Mouse (Mus musculus): ENCODE results near the gene Tstd1.

Tstd1 gene

DNA sequence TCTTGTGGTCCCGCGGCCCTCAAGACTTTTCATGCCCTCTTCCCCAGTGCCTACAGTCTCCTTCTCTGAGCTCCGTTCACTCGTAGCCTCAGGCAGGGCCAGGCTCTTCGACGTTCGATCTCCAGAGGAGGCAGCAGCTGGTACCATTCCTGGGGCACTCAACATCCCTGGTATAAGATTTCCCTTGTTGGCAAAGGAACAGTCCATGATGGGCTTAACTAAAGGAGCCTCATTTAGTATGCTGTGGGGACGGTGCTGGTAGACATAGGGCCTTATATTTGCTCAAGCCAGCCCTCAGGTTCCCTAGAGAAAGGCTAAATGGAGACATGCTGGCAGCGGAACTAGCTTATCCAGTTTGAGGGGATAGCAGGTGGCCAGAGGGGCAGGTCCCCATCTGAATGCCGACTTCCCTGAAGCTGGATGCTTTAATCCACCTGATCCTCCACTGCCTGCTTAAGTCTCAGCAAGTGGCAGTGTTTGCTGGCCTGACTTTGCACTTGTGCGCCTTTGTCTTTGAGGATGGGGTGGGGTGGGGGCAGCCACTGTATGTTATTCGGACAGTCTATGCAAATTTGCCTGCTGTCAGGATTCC lies 715 bp downstream of the Tstd1 start:
- DNase-seq (ENCODE audit: low read depth, low spot score): no peak

DNA sequence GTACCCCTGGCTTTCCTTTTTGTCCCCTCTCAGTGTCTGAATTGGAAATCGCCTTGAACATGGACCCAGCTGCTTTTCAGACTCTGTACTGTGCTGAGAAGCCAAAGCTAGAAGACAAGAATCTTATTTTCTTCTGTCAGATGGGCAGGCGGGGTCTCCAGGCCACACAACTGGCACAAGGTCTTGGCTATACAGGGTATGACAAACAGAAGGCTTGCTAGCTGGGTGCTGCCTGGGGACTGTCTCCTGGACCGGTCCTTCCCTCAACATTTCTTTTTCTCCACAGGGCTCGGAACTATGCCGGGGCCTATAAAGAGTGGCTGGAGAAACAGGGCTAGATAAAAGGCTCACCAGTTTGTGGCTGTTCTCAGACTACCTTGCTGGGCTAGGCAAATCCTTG lies 1.2 kb downstream of the Tstd1 start:
- DNase-seq (ENCODE audit: low read depth, low spot score): no peak

DNA sequence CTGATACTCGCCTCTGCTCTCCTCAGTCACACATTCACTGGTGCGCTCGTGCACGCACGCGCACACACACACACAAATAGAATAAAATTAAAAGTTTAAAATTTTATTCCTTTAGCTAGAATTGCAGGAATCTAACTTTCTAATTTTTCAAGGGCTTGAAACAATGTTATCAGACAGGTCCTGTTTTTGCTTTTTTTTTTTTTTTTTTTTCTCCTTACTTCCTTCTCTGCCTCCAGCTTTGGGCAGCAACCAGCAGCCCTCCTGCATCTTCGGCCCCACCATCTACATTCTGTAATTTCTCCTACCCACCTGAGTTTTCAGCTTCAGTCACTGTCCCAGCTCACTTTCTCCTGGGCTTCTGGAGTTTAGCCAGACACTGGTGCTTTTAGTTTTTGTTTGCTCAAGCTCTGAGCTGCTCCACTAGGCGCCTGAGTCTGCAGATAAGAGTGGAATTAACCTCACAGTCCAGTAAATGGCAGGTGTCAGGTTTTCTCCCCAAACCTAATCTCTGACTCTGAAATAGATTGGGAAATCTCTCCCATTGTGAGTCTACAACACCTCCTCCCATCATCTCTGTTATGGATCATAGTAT lies 3.9 kb downstream of the Tstd1 start:
- DNase-seq (ENCODE audit: low read depth, low spot score): no peak

DNA sequence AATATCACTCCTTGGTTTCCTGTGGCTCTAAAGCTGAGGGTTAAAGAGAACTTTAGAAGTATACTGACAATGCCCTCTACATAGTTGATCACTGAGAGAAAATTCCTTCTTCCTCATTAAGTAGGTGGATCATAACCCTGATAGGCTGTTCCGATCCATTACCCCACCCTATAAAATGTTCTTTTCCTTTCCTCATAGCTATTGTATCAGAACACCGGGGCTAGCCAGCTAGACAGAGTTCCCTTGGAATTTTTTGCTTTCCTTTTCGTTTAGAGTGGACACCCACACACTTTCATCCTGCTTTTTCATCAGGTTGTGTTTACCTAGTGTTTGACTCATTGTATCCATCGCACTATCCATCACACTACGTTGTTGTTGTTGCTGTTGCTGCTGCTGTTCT lies 6.0 kb downstream of the Tstd1 start:
- DNase-seq (ENCODE audit: low read depth, low spot score): no peak

DNA sequence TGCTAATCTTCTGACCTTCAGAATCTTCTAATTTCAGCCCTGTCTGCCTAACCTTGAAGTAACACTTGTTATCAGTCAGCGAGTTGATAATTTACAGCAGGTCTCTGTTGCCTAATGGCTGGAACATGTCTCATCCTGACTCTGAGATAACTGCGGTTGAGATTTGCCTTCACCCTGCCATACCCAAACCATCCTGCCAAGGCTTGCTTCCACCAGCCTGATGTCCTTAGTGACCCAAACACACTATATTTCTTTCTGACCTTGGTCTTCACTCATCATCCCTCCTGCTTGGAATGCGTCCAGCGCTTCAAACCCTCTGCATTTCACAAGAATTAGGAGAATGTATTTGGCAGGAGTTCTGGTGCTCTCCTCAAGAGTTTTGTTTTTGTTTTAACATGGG lies 6.5 kb downstream of the Tstd1 start:
- no peak for DNase-seq (ENCODE audit: low read depth, low spot score)

DNA sequence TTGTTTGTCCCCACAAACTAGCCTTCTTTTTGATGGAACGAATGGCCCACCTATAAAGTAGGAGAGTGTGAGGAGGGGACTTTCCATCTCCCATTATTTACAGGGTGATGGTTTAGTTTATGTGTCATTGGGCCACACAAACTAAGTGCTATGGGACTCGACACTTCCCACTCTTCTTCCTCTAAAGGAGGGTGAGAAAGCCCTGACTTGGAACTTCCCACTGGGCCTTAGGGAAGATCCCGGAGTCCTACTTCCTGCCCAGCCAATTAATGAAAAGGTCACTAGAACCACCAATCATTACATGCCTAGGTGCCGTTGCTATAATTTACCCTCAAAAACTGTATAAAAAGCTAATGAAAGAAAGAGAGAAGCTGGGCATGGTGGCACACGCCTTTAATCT lies 13.5 kb downstream of the Tstd1 start:
- no peak for DNase-seq (ENCODE audit: low read depth, low spot score)

DNA sequence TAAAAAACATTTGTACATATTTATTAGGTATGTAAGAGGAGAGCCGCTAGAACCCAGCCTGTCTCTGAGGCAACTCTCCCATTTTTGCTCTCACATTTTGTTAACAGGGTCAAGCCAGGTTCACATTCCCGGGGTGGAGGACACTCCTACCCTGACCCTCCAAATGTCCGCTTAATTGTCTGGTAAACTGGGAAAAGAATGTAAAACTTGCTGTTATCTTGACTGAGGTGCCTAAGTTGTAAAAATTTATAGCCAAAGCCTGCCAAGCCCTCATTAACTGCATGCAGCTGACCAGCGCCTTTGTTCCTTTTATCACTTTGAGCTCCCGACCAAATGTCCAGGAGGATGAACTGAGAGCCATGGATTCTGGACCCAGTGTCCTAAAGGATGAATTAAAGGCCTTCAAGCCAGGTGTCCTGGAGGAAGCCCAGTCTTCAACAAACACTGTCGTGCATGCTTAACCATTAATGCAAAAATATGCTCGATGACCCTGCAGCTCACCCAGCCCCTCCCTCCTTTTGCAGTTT lies 16.7 kb downstream of the Tstd1 start:
- no peak for DNase-seq (ENCODE audit: low read depth, low spot score)

DNA sequence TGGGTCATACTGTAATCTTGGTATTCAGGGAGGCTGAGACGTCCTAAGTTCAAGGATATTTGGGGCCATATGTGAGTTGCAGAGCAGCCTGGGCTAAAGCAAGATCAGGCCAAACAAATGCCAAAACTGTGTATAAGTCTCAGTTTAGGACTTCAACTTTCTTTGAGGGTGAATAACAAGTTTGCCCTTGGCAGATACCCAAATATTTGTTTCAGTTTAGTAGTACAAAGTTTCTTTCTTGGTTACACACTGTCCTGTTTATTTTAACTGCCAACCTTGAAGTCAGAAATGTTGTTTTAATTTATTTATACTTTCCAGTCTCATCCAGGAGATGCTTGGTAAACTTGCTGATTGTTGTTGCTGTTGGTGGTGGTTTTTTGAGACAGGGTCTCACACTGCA lies 17.3 kb downstream of the Tstd1 start:
- no peak for DNase-seq (ENCODE audit: low read depth, low spot score)

DNA sequence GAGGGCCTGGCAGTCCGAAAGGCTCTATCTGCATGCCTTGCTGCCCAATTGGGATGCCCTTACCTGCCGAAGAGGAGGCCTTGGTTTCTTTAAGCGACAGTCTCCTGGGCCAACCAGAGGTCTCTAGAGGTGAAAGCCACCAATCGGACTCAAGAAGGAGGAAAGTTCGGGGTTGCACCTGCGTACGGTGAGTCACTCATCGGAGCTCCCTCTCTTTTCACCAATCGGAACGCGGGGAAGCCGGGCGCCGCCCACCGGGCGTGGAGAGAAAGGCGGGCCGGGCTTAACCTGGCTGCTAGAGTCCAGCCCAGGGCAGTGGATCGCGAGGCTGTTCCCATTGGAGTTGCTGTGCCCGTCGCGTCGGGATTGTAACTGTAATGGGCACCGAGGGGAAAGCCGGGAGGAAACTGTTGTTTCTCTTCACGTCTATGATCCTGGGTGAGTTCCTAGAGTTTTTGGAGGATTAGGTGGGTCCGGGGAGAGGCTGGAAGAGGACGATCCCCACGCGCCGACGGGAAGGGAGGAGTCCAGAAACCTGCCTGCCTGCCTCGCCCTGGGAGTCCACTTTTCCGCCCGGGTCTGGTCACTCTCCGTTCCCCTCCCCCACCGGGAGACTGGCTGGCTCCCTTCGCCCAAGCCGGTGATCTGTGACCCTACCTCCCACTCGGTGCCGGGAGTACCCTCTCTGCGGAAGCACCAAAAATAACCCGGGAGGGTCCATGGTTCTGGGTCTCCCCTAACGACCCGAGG lies 18.8 kb downstream of the Tstd1 start, which contains the start of gene F11r:
F11r (plus strand) TSS at position 272 of the 750 bp plus-strand sequence.
- peak; percentile 16 for DNase-seq (ENCODE audit: low read depth, low spot score)

DNA sequence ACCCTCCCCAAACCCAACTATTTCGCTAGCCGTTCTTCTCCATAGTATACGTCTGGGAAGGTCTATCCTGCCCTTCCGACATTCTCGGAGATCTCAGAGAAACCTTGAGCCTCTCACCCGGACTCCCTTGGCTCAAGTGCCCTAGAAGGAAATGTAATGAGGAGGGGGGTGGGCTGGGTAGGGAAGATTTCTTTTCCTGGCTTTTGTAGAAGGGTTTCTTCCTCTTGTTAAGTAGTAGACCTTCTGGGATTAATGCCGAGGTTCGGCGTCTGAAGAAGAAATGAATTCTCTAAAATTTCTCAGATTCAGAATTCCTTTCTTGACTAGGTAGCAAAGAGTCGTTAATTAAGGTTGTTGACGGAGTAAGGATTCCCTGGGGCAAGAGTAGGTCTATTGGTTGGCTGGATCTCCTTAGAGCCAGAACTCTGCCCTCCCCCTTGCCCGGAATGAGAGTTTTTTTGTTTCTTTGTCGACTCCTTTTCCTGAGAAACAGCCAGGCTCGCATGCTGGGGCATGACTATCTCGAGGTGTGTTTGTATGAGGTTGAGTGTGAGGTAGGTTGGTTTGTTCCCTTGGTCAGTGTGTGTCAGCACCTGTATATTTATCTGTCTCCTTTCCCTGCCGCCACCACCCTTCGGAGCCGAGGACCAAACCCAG lies 19.5 kb downstream of the Tstd1 start:
- DNase-seq (ENCODE audit: low read depth, low spot score): no peak

DNA sequence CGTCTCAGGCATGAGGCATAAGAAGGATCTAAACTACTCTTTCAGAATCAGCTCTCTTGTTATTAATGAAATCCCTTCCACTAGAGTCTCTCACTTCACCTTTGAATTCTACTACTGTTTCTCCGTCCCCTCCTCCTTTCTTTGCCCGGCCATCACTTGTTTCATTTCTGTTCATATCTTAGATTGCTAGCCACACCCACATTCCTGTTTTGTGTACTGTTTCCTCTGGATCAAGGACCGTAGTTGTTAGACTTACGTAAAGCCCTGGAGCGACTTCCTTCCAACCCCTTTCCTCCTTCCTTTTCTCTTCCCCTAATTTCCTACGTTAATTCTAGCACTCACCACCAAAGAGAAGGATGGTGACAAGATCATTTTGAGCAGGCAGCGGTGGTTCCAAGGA lies 20.4 kb downstream of the Tstd1 start:
- DNase-seq (ENCODE audit: low read depth, low spot score): no peak

DNA sequence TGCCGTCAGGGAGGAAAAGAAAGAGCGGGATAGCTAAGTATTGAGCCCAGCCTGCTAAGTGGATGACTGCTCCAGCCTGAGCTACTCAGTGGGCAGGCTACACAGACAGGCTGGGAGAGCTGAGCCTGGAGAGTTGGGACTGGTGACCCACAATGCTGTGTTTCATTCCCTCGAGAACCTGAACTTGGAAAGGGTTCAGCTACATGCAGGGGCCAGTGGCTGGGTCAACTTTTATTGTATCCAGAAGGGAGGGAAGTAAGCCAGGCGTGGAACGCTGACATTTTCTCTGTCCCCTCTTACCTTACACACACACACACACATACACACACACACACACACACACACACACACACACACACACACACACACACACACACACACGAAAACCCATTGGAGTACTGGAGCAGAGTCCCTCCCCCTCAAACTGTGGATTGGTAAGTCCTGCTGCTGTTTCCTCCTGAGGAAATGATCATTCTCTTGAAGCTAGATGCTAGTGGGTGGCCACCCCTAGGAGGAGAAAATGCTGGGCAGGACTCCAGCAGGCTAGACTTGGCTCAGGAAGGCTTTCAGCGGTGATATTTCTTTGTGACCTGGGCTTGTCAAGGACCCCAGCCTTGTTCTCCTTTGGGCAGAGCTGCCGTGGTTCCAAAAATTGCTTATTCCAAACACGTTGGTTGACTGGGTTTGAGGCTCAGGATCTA lies 21.5 kb downstream of the Tstd1 start:
- peak; percentile 16 for DNase-seq (ENCODE audit: low read depth, low spot score)

DNA sequence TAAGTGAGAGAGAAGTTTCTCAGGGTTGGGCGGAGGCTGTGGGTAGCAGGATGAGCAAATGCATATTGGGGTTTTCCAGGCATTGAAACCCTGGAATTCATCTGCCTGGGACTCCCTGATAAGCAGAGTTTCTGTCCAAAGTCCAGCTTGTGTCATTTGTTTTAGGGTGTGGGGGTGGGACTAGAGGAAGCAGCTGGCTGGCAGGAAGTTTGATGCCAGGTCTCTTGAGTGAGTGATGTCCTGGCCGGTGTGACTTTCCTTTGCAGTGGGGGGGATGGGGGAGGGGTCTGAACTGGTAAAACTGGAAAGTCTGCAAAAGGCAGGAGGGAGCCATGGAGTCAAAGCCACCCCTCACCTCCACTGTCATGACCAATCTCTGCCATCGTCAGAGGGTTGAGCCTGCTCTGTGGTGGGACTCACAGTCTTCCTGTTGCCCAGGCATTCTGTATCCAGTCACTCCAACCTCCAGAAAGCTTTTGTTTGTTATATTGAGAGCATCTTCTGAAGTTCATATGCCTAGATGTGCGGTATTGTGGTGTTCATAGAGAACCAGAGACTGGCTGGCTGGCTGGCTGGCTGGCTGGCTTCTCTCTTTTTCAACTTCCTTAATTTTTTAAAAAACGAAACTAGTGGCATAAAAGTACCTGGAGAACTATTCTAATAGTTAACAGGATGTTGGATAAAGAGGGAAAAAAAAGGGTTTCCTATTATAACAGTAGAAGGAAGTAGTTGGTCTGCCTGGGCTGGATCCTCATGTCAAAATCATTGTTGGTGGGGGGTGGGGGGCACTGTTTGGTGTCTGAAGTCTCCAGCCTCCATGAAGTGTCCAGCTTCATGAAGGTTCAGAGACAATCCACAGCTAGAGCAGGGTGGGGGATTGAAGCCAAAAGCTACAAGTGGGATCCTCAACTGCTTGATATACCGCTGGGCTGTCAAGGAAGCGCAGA lies 23.1 kb downstream of the Tstd1 start:
- no peak for DNase-seq (ENCODE audit: low read depth, low spot score)

DNA sequence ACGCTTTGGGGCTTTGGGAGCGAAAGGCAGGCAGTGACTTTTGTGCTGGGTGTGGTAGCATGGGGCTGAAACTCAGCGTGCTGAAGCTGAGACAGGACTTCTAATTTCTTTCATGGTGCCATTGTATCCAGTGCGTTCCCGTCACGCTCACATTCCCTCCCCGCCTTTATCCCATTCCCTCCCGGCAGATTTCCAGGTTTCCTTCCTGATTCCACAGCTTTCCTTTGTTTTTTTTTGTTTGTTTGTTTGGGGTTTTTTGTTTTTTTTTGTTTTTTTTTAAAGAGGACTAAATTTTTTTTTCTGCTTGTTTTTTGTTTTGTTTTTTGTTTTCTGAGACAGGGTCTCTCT lies 23.7 kb downstream of the Tstd1 start:
- no peak for DNase-seq (ENCODE audit: low read depth, low spot score)

DNA sequence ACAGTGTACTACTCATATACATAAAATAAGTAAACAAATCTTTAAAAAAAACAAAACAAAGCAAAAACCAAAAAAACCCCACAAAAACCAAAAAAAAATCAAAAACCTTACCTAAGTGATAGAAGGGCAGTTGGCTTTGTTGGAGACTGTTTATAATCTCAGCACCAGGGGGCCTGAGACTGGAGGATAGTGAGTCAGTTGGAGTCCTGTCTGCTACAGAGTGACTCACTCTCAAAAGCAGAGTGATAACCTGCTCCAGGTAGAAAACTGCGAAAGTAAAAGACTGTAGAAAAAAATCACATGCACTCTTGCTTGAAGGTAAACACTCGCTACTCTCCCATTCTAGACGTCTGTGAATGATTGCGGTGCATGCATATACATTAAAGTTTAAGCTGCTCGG lies 26.4 kb downstream of the Tstd1 start:
- no peak for DNase-seq (ENCODE audit: low read depth, low spot score)

DNA sequence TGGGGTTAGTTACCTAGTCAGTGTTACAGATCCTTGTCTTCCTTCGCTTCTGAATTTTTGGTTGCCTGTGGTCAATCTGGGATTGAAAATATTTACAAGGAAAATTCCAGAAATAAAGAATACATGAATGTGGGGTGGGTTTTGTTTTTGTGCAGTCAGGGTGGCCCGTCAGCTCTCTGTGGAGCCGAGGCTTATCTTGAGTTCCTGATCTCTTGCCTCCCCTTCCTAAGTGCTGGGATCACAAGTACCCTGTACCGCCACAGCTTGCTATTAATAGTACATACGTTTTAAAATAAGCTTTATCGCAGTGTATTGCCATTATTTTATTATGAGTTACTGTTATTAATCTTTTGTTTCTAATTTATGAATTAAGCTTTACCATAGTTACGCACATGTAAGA lies 28.2 kb downstream of the Tstd1 start:
- DNase-seq (ENCODE audit: low read depth, low spot score): no peak

DNA sequence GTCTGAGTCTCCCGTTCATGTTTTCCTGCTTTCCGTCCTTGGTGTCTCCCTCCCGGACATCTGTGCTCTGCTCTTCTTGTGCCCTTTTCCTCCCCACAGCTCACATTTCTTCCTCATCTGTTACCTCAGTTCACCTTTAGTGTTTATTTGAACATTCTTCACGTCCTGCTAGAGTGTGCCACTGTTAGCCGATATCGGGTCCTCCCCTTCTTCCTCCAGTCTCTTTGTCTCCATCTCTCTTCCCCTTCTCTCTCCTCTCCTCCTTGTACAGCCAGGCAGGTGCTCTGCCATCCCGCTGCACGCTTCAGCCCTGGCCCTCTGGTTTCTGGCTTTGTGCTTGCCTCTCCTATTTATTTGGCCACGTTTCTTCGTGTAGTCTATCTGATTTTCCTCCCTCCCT lies 29.0 kb downstream of the Tstd1 start:
- DNase-seq (ENCODE audit: low read depth, low spot score): no peak

DNA sequence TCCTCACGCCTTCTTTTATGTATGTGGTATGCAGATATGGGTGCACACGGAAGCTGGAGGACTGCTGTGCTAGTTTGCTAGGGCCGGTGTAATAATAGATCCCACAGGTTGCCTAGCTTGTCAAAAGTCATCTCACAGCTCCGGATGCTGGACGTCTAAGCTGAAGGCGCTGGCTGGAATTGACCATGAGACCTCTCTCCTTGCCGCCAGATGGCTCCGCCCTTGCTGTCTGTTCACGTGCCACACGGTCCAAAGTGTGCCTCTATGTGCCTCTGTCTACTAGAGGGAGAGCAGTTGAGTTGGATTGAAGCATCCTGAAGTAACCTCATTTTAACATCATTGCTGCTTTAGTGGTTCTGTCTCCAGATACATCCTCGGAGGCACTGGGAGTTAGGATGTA lies 31.4 kb downstream of the Tstd1 start:
- no peak for DNase-seq (ENCODE audit: low read depth, low spot score)

DNA sequence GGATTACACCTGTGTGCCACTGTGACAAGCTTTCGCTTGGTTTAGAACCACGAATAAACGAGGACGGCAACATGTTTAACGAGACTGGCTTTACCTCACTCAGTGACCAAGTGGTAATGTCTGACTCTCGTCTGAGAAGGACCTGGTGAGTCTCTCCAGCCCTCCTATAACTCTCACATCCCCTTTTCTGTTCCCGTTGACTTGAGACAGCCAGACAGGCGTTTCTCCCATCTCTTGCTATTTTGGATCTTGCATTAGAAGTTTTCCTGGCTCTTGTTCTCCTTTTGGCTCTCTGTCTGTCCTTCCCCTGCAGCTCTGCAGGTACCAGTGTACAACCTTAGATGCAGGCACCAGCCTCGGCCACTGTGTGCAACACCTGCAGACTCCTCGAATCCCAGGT lies 32.3 kb downstream of the Tstd1 start:
- peak; percentile 33 for DNase-seq (ENCODE audit: low read depth, low spot score)

DNA sequence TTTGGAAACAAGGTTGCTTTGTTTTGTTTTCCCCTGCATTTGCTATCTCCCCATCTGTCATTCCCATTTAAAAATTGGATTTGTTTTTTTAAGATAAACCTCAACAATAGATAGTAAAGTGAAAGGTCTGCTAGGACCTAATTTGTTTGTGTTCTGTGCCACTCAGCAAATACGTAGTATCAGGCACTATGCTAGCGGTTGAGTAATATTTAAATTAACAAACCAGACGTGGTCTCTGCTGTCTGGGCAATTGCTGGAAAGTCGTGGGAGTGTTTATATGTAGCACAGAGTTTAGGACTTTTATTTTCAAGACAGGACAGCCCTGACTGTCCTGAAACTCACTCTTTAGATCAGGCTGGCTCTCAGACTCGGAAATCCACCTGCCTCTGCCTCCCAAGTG lies 33.9 kb downstream of the Tstd1 start:
- no peak for DNase-seq (ENCODE audit: low read depth, low spot score)

DNA sequence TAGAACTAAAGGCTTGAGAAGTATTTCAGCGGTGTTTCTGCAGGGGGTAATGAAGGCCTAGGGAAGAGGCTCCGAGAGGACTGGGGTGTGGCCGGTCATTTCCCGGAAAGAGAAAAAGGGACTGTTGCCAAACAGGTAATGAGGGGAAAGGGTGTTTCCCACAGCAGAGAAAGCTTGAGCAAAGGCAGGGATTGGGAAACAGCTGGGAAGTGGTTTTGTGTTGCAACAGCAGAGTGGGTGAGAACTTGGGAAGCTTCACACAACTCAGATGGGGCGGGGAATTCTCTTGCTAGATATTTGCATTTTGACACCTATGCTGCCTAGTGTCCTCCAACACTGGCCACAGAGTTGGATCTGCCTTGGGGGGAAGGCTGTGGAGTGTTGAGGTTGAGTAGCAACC lies 34.3 kb downstream of the Tstd1 start:
- DNase-seq (ENCODE audit: low read depth, low spot score): no peak
